Comparison of ENCODE assay signal across 14 mouse cellular contexts in genomic region chr1:75347279-75347678, GRCm38 (mm10). TPM values are rescaled to one million over a fixed set of nuclear protein-coding genes. Genes with fewer than 3 reads are reported as not detected.
DNase-seq lines count a peak whose midpoint lies in the region; ATAC-seq and TF ChIP-seq lines count a peak whose summit lies in the region.
"Had no signal": no experiment of that assay in that cellular context is flagged by ENCODE, and none has a peak within 500 bp of the region (broad histone marks: within the 10 kb centered on the region; RNA-seq: fewer than 3 reads in every experiment).

No protein-coding gene starts in this region.

- no peak overlapping the region for H3K4me3 ChIP-seq in hindbrain, embryonic 10.5 days
- H3K4me3 ChIP-seq in hindbrain, embryonic 16.5 days (ENCODE audit: low read length), result no peak overlapping the region
- no peak overlapping the region for H3K4me3 ChIP-seq in heart, embryonic 12.5 days
- no peak overlapping the region for H3K4me3 ChIP-seq in myocyte
- H3K4me3 ChIP-seq: embryonic facial prominence, embryonic 12.5 days; forebrain, embryonic 13.5 days; liver, embryonic 13.5 days had no signal

- no peaks in the 10 kb centered on the region for H3K9me3 ChIP-seq in hindbrain, embryonic 10.5 days
- no peaks in the 10 kb centered on the region for H3K9me3 ChIP-seq in hindbrain, embryonic 16.5 days (ENCODE audit: control insufficient read depth, low read length)
- H3K9me3 ChIP-seq in heart, embryonic 12.5 days (replicated peaks), result no peaks in the 10 kb centered on the region
- H3K9me3 ChIP-seq: embryonic facial prominence, embryonic 12.5 days; forebrain, embryonic 13.5 days; liver, embryonic 13.5 days had no signal

- peak overlapping the region; percentile 13; the same call in 1 of the 2 replicates for H3K27ac ChIP-seq in hindbrain, embryonic 10.5 days
- H3K27ac ChIP-seq in hindbrain, embryonic 16.5 days (ENCODE audit: low read depth, low read length), result no peak overlapping the region
- peak overlapping the region; percentile 95 for H3K27ac ChIP-seq in heart, embryonic 12.5 days (ENCODE audit: poor library complexity, severe bottlenecking)
- H3K27ac ChIP-seq: embryonic facial prominence, embryonic 12.5 days; forebrain, embryonic 13.5 days; kidney, postnatal 0 days; liver, embryonic 13.5 days had no signal

- no peak overlapping the region for H3K9ac ChIP-seq in hindbrain, embryonic 16.5 days (ENCODE audit: low read depth, low read length)
- H3K9ac ChIP-seq in heart, embryonic 12.5 days, result peak overlapping the region; percentile 53
- H3K9ac ChIP-seq: embryonic facial prominence, embryonic 12.5 days; forebrain, embryonic 13.5 days; liver, embryonic 13.5 days had no signal

- no peak overlapping the region for H3ac ChIP-seq in myocyte (ENCODE audit: control insufficient read depth, insufficient read length)

- no peak for ATAC-seq in hindbrain, embryonic 16.5 days
- ATAC-seq in heart, embryonic 12.5 days (ENCODE audit: insufficient number of reproducible peaks, low FRiP score), result no peak
- ATAC-seq: forebrain, embryonic 13.5 days had no signal

- H3K27me3 ChIP-seq in hindbrain, embryonic 10.5 days (ENCODE audit: insufficient read depth, poor library complexity, severe bottlenecking), result peaks cover 9% of the 10 kb centered on the region; the same call in 1 of the 2 replicates
- peaks cover 4% of the 10 kb centered on the region; the same call in 1 of the 2 replicates for H3K27me3 ChIP-seq in hindbrain, embryonic 16.5 days (replicated peaks; ENCODE audit: control insufficient read depth, insufficient read depth, low read length)
- H3K27me3 ChIP-seq in heart, embryonic 12.5 days (replicated peaks), result no peaks in the 10 kb centered on the region
- H3K27me3 ChIP-seq in myocyte (ENCODE audit: control insufficient read depth, insufficient read depth, insufficient read length), result no peaks in the 10 kb centered on the region
- H3K27me3 ChIP-seq: embryonic facial prominence, embryonic 12.5 days had no signal

- no peak overlapping the region for H3K4me2 ChIP-seq in hindbrain, embryonic 16.5 days (ENCODE audit: low read length)
- peak overlapping the region; percentile 22; the same call in 1 of the 2 replicates for H3K4me2 ChIP-seq in heart, embryonic 12.5 days
- peak overlapping the region; percentile 39 for H3K4me2 ChIP-seq in myocyte (ENCODE audit: low read depth)
- H3K4me2 ChIP-seq: embryonic facial prominence, embryonic 12.5 days; forebrain, embryonic 13.5 days; liver, embryonic 13.5 days; midbrain, embryonic 11.5 days had no signal

- no peak for TF ChIP-seq POLR2A in myocyte (IDR thresholded peaks at IDR 0.05; ENCODE audit: insufficient read length, low read depth)

- no peaks in the 10 kb centered on the region for H3K79me2 ChIP-seq in myocyte (ENCODE audit: control insufficient read depth, insufficient read depth)

- H3K4me1 ChIP-seq in hindbrain, embryonic 10.5 days (replicated peaks), result peaks cover 41% of the 10 kb centered on the region
- H3K4me1 ChIP-seq in hindbrain, embryonic 16.5 days (ENCODE audit: control insufficient read depth, insufficient read depth, low read depth, low read length), result no peaks in the 10 kb centered on the region; the same call in 1 of the 2 replicates
- peaks cover 66% of the 10 kb centered on the region for H3K4me1 ChIP-seq in heart, embryonic 12.5 days (replicated peaks)

- 86% methylated on average over 5 of the region's 5 CpGs for WGBS in hindbrain, embryonic 10.5 days
- WGBS in hindbrain, embryonic 16.5 days, result 81% methylated on average over 5 of the region's 5 CpGs
- WGBS in heart, embryonic 12.5 days, result 24% methylated on average over 5 of the region's 5 CpGs

- no peak for DNase-seq in hindbrain, embryonic 10.5 days (ENCODE audit: low spot score)
- DNase-seq in NIH3T3 (ENCODE audit: low read depth), result peak; percentile 71
- DNase-seq in cerebellum, adult 9-10 months, result no peak
- DNase-seq in spleen, postnatal 4 days (ENCODE audit: low spot score in 2 of 2), result no peak
- DNase-seq: cerebellum, postnatal 14 days; layer of hippocampus, adult 9-11 months; liver, embryonic 13.5 days had no signal

- no peaks in the 10 kb centered on the region for H3K36me3 ChIP-seq in hindbrain, embryonic 10.5 days
- no peaks in the 10 kb centered on the region for H3K36me3 ChIP-seq in hindbrain, embryonic 16.5 days (ENCODE audit: control insufficient read depth, insufficient read depth, low read length)
- no peaks in the 10 kb centered on the region for H3K36me3 ChIP-seq in heart, embryonic 12.5 days
- H3K36me3 ChIP-seq in myocyte (ENCODE audit: control insufficient read depth, insufficient read depth), result no peaks in the 10 kb centered on the region
- H3K36me3 ChIP-seq: embryonic facial prominence, embryonic 12.5 days; liver, embryonic 13.5 days had no signal

TF ChIP-seq in myocyte, 11 proteins besides CTCF, POLR2A, EP300 and RAD21:
- TF ChIP-seq MYOD1 (IDR thresholded peaks at IDR 0.05; ENCODE audit: control insufficient read depth in 1 of 3, insufficient read length in 2 of 3, low read depth in 2 of 3) (no peak), CEBPB (IDR thresholded peaks at IDR 0.05; ENCODE audit: insufficient read depth, poor library complexity, severe bottlenecking) (no peak), TCF12 (IDR thresholded peaks at IDR 0.05; ENCODE audit: insufficient read depth, poor library complexity, severe bottlenecking) (no peak), MYOG (IDR thresholded peaks at IDR 0.05; ENCODE audit: control insufficient read depth in 1 of 3, insufficient read depth in 1 of 3, insufficient read length in 2 of 3, low read depth in 2 of 3) (no peak), USF1 (IDR thresholded peaks at IDR 0.05; ENCODE audit: low read depth) (no peak), MAX (IDR thresholded peaks at IDR 0.05; ENCODE audit: low read depth) (no peak), REST (IDR thresholded peaks at IDR 0.05; ENCODE audit: insufficient read depth, insufficient read length) (no peak), POLR2AphosphoS2 (IDR thresholded peaks at IDR 0.05; ENCODE audit: insufficient read length, low read depth) (no peak), E2F4 (IDR thresholded peaks at IDR 0.05; ENCODE audit: insufficient read depth) (no peak), SRF (IDR thresholded peaks at IDR 0.05; ENCODE audit: control insufficient read depth, insufficient read length, low read depth) (no peak)

RNA-seq across cellular contexts. Expression of gene Des, which starts 12.8 kb away (rescaled TPM):
- 3.8 and 4.5 TPM in 2 replicates for polyA plus RNA-seq in hindbrain, embryonic 10.5 days (2016; fragmentation: Nextera tagmentation; extraction: Ambion mirVana)
- polyA plus RNA-seq in hindbrain, embryonic 16.5 days (2015; fragmentation: Nextera tagmentation; extraction: Ambion mirVana), result 1.7 and 10.9 TPM in 2 replicates
- 500 and 521 TPM in 2 replicates for polyA plus RNA-seq in heart, embryonic 12.5 days (2016; fragmentation: Nextera tagmentation; extraction: Ambion mirVana)
- polyA plus RNA-seq in myocyte (2012; fragmentation: generic; extraction: Trizol), result 2,193 TPM

RNA-seq across cellular contexts. Expression of gene Speg, which starts 27.8 kb away (rescaled TPM):
- 19.0 and 20.2 TPM in 2 replicates for polyA plus RNA-seq in hindbrain, embryonic 10.5 days (2016; fragmentation: Nextera tagmentation; extraction: Ambion mirVana)
- 20.3 and 20.4 TPM in 2 replicates for polyA plus RNA-seq in hindbrain, embryonic 16.5 days (2015; fragmentation: Nextera tagmentation; extraction: Ambion mirVana)
- 61.5 and 67.4 TPM in 2 replicates for polyA plus RNA-seq in heart, embryonic 12.5 days (2016; fragmentation: Nextera tagmentation; extraction: Ambion mirVana)
- 42.3 TPM for polyA plus RNA-seq in myocyte (2012; fragmentation: generic; extraction: Trizol)

RNA-seq across cellular contexts. Expression of gene Dnpep, which starts 29.5 kb away (rescaled TPM):
- polyA plus RNA-seq in hindbrain, embryonic 10.5 days (2016; fragmentation: Nextera tagmentation; extraction: Ambion mirVana), result 154 and 199 TPM in 2 replicates
- polyA plus RNA-seq in hindbrain, embryonic 16.5 days (2015; fragmentation: Nextera tagmentation; extraction: Ambion mirVana), result 149 and 150 TPM in 2 replicates
- polyA plus RNA-seq in heart, embryonic 12.5 days (2016; fragmentation: Nextera tagmentation; extraction: Ambion mirVana), result 113 TPM in 2 replicates
- polyA plus RNA-seq in myocyte (2012; fragmentation: generic; extraction: Trizol), result 170 TPM

Comparison
In these comparisons a context has a peak if more than half of its experiments do, and no peak if none do; other contexts are left out.
1. RNA of gene Des, which starts 12.8 kb away (polyA plus RNA-seq): 2,193 TPM in myocyte (single experiment) and 500 to 521 TPM in heart, embryonic 12.5 days; 3.8 to 4.5 TPM in hindbrain, embryonic 10.5 days and 1.7 to 10.9 TPM in hindbrain, embryonic 16.5 days; every median in the first group is over 10 times any median in the second.